Mouse (Mus musculus) lung, adult 2 months (tissue): ENCODE data around the gene Igsf9b.

Source experiments
- CTCF ChIP-seq: fragments of 200-500 bp; IDR thresholded peaks from 2 replicates; pipeline ENCODE4 v1.5.1; 2011; ENCODE audit warnings: mild to moderate bottlenecking, low read length, control low read depth; ENCODE audit not compliant: insufficient read depth
- POLR2A ChIP-seq: fragments of 200-500 bp; IDR thresholded peaks from 2 replicates; pipeline ENCODE4 v1.6.1; 2011; ENCODE audit warnings: low read depth, mild to moderate bottlenecking, control low read depth, low read length, borderline replicate concordance; ENCODE audit errors: extremely low read depth

DNA sequence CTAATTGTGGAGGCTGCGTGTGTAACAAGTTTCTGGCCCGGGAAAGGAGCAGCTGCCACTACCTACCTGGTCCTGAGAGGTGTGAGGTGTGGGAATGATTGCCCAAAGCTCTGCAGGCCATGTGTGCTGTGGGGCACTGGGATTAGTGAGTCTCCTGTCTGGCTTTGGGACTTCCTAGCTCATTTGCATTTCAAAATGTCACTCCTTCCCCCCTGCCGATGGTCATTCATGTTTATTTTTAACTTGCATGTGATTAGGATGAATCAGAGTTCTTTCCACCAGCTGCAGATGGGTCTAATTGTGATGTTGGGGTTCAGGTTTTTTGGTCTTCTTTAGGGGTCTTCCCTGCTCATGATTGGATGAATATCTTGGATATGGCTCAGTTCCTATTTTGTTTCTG, 34.0 kb upstream of the Igsf9b start:
- no peak for TF ChIP-seq POLR2A
- no peak for TF ChIP-seq CTCF
